Mouse (Mus musculus) gastrocnemius, postnatal 10 days (tissue): ENCODE data around the gene Kat14. TPM values are rescaled to one million over a fixed set of nuclear protein-coding genes. Genes with fewer than 3 reads are reported as not detected.
A peak's percentile ranks its signal among the peaks of the same experiment; 100 is the strongest.
"Not testable (repeated sequence)": the region's sequence is repeated elsewhere in the genome, so short reads cannot be mapped to it uniquely, and the experiment has no call there.

Experiments
- DNase-seq: peaks from one replicate; pipeline ENCODE4 v3.0.0; 2021; ENCODE audit warnings: mixed read lengths
- long read RNA-seq, 2 experiments: library from polyadenylated mRNA; stranded (forward); transcript quantifications; one replicate each; pipeline ENCODE4 v2.0.0; 2021
- total RNA-seq, 2 experiments: library from RNA; stranded (reverse); gene quantifications; 2 replicates each; pipeline ENCODE4 v1.2.3; 2021

The Kat14 gene
- total RNA-seq = 10 to 100 TPM; 21.9 to 22.3 TPM
- long read RNA-seq, experiment 1, transcript Kat14-201 (11 exons, 3,801 nt) = major isoform, 26 of 57 reads
- long read RNA-seq, experiment 1, transcript Kat14-208 (11 exons, 3,299 nt) = minor isoform, 5 of 57 reads
- long read RNA-seq, experiment 1, partial matches to known transcripts = 8 of 57 reads
- long read RNA-seq, experiment 1, other reads (novel, unspliced or antisense) = 18 of 57 reads
- long read RNA-seq, experiment 2, transcript Kat14-201 (11 exons, 3,801 nt) = major isoform, 23 of 35 reads
- long read RNA-seq, experiment 2, partial matches to known transcripts = 1 of 35 reads
- long read RNA-seq, experiment 2, other reads (novel, unspliced or antisense) = 9 of 35 reads

DNA sequence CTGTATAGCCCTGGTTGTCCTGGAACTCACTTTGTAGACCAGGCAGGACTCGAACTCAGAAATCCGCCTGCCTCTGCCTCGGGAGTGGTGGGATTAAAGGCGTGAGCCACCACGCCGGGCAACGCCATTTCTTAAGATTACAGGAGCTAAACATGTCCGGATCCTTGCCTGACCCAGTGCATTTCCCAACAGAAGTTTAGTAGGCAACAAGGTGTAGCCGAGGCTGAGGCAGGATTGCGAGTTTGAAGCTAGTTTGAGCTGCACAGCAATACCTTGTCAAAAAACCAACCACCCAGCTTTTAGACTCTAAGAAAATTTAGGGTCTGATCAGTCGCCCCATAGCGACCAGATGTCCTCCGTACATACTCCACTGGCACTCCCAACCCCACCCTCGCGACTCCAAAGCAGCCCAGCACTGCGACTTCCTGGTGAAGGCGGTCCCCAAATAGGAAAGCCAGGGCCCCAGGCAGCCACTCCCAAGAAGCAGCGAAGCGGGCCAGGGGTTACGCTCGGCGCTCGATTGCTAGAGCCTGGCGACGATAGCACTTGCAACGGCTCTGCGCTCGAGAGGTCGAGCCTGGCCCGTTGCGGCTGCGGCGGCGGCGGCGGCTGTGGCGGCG, at the start of gene Kat14, which contains the start of gene Pet117:
TSS of gene Kat14 (plus strand) at position 584 of the 620 bp plus-strand sequence.
TSS of gene Pet117 (plus strand) at position 597 of the 620 bp plus-strand sequence.
- DNase-seq = peak; percentile 94

DNA sequence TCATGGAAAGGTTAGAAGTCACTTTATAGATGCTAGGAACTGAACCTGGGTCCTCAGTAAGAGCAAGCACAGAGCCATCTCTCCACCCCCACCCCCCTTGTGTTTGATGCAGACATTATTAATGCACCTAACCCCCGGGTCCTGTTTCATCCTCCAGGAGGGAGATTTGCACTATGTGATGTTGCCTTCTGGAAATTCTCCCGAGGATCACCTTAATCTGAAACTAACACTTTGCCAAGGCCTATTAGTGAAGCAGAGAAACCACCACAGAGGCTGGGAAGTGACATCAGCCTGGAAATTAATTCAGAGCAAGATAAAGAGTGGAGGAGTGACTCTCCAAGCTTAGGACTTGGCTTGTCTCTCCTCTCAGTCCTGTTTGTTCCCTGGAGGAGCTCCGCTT, 44.6 kb upstream of the Kat14 start:
- no peak for DNase-seq

DNA sequence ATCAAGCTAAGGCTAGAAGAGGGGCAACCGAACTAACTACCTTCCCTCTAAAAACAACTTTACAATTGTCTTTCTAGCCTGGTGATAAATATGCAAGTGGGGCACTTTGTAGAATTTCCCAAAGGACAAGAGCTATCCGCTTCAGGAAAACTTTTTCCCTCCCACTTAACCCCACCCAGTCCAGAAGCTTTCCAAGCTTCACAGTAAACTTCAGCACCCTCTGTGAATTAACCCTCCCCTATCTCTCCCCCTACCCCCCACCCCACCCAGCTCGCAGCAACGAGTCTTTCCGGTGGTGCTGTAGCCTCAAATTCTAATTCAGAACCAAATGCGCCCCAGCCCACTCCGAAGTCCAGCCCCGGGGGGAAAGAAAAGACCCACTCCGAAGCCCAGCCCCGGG, 39.3 kb upstream of the Kat14 start:
- DNase-seq = no peak

- no peak for DNase-seq
Observed at GRCm38 (mm10) chr2:144329937-144330336, 38.8 kb upstream of the Kat14 start.

DNA sequence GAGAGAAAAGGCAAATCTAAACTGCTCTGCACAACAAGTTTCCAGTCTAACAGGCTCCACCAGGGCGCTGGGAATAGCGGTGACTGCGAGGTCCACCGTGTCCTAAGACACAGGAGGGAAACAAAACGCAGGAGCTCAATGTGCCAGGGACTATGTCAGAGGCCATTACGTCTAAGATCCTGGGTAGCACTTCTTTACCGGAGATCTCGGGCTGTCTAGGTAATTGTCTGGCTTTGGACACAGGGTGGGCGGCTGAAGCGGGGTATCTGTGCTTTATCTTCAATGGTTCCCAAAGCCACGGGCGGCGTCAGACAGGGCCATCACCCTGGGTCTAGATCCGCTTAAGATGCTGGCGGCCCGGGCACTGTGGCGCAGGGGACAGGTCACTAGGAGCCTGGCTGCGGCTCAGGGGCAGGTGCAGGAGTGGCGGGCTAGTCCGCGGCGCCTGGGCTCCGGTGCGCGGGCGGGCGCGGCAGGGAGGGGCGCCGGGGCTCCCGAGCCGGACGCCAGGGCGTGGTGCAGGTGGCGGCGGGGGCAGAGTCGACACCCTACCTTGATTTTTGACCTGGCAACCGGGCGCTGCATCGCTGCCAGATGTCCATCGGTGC, 38.3 kb upstream of the Kat14 start:
- DNase-seq = no peak

- peak; percentile 32 for DNase-seq
Observed at GRCm38 (mm10) chr2:144330960-144331371, 37.8 kb upstream of the Kat14 start.

- DNase-seq = peak; percentile 8
Observed at GRCm38 (mm10) chr2:144331401-144332302, 37.1 kb upstream of the Kat14 start, which contains the start of gene Ovol2. TSS of gene Ovol2 (minus strand) at chr2:144332146.

GRCm38 (mm10) chr2:144332486-144332885, 36.3 kb upstream of the Kat14 start:
- DNase-seq = no peak

DNA sequence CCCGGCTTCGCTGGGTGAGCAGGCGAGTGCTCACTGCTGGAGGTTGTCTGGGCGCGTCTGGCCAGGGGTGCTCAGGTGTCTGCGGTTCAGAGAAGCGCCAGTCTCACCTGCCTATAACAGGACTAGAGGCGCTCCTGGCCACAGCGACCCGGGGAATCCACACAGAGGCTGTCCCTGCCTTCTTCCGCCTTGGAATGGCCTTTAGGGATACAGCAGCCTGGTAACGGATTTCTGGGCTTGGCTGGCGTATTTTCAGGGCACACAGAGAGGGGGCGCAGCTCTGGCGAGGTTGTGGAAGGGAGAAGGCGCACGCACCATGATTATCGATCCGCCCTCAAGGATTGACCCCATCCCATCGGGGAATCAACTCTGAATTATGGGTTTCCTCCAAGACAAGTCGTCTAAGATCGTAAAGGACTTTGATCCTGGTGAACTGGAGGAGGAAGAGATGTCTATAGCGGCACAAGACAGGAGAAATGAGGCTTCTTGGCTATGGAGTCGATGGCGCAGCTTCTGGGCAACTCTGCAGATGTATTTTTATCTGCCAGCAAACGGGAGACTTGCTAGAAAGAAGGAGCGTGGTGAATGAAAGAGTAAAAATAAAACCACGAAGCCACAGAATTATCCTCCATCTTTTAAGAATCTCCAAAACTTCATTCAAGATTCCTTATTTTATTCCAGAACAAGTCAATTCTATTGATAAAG, 35.5 kb upstream of the Kat14 start:
- DNase-seq = no peak

DNA sequence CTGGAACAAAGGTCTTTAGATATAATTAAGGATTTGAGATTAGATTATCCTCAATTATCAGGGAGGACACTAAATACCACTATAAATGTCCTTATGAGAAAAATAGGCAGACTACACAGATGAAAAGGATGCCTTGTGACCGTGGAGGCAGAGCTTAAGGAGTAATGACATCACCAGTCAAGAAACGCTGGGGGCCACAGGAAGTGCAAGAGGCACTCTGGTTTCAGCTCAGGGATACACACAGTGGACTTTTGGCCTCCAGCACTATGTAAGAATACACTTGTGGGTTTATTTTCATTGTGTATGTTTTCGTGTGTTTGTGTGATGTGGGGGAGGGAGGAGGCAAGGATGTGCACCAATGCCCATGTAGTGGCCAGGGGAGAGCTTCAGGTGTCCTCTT, 31.6 kb upstream of the Kat14 start:
- DNase-seq = no peak

DNA sequence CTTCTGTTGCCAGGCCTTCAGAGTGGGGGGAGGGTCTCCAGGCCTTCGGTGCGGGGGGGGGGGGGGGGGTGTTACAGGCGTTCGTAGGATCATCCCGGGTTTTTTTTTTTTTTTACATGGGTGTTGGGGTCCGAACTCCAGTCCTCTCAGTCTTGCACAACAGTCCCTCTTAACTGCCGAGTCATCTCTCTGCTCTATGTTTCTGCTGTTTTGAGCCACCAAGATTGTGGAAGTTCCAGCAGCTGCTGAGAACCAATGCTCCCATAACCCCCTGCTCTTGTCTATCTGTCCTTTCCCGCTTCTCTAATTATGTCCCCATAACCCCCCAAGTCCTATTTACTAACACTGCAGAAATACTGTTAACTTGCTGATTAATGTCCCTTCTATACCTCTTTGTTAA, 31.1 kb upstream of the Kat14 start:
- no peak for DNase-seq

DNA sequence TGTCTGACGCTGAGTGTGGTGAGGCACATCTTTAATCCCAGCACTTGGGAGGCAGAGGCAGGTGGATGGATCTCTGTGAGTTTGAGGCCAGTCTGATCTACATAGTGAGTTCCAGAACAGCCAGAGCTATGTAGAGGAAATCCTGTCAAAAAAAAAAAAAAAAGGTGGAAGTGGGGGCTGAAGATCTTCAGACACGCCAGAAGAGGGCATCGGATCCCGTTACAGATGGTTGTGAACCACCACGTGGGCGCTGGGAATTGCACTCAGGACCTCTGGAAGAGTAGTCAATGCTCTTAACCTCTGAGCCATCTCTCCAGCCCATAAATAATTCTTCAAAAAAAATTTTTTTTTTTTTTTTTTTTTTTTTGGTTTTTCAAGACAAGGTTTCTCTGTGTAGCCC, 30.6 kb upstream of the Kat14 start:
- DNase-seq = not testable (repeated sequence)

DNA sequence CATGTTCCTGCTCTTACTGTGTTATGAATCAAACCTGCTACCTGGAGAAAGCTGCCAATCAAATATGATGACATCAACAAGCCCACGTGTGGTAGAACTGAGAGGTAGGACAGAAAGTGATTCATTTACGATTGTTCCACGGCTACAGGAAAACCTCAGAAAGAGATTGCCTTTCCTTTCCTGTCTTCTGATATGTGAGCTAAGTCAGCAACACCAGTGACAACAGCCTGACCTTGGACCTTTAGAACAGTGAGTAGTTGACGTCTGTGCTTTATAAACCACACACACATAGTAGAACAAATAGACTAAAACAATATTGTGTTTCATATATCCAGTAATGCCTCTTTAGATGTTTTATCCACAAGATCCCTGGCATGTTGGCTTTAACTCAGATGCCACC, 25.6 kb upstream of the Kat14 start:
- no peak for DNase-seq

GRCm38 (mm10) chr2:144348525-144348924, 20.3 kb upstream of the Kat14 start:
- DNase-seq = no peak

DNA sequence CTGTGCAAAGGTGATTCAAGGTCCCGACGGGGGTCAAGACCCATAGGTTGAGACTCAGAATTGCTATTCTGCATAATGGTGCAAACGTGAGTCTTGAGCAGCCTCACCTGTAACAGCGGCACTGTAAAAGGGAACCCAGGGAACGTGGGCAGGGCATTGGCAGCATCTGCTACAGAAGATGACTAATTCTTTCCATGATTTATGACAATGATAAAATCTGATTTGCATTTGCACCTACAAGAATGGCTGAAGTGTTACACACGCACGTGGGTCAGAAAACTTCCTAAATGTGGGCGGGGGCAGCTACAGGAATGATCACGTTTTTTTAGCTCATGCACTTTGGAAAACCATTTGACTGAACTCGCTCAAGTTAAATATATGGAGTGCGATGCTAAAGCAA, 15.9 kb upstream of the Kat14 start:
- DNase-seq = no peak

DNA sequence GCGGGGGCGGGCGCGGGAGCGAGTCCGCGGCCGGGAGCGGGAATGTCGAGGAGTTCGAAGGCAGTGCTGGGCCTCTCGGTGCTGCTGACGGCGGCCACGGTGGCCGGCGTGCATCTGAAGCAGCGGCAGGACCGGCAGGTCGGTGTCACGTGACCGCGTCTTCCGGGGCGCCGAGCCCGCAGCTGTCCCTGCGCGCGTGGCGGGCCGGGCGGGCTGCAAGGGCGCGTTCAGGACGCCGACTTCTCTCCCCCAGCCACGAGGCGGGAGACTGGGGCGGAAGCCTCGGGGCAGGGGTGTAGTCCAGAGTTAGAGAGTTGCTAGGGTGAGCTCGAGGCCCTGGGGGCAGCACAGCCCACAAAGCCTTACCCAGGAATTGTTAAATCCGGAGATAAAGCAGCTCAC, 238 bp downstream of the Kat14 start:
- peak; percentile 78 for DNase-seq

GRCm38 (mm10) chr2:144369511-144369910, 728 bp downstream of the Kat14 start:
- DNase-seq = no peak

- no peak for DNase-seq
Observed at GRCm38 (mm10) chr2:144371566-144371965, 2.8 kb downstream of the Kat14 start.

GRCm38 (mm10) chr2:144373063-144373462, 4.3 kb downstream of the Kat14 start:
- DNase-seq = no peak

GRCm38 (mm10) chr2:144375063-144375703, 6.4 kb downstream of the Kat14 start:
- no peak for DNase-seq

- no peak for DNase-seq
Observed at GRCm38 (mm10) chr2:144381293-144381692, 12.5 kb downstream of the Kat14 start.
